28 mouse cellular contexts compared by ENCODE assay signal in the genomic region with DNA sequence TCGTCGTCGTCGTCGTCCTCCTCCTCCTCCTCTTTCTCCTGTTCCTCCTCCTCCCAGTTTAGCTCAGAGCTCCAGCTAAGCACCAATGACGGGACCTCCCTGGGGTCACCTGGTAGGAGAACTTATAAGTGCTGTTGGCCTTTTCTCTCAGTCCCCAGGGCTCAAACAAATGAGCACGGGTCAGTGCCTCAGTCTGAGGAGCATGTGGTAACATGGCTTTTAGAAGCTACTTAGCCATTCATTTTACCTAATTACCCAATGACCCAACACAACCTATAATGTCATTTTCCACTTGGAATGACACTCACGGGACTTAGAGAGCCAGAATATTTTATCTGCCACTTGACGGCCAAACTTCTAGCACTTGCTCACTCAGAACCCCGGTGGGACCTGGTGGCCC.
"Had no signal": no experiment of that assay in that cellular context is flagged by ENCODE, and none has a peak within 500 bp of the region (broad histone marks: within the 10 kb centered on the region; RNA-seq: fewer than 3 reads in every experiment).

No protein-coding gene starts in this region.

- H3K9ac ChIP-seq: embryonic facial prominence, embryonic 12.5 days; embryonic facial prominence, embryonic 13.5 days; embryonic facial prominence, embryonic 15.5 days; forebrain, embryonic 12.5 days; forebrain, embryonic 13.5 days; forebrain, embryonic 15.5 days; forebrain, postnatal 0 days had no signal

- H3K4me2 ChIP-seq: embryonic facial prominence, embryonic 12.5 days; embryonic facial prominence, embryonic 13.5 days; embryonic facial prominence, embryonic 15.5 days; forebrain, embryonic 12.5 days; forebrain, embryonic 13.5 days; forebrain, embryonic 15.5 days had no signal

- H3K36me3 ChIP-seq: embryonic facial prominence, embryonic 12.5 days; embryonic facial prominence, embryonic 13.5 days; embryonic facial prominence, embryonic 15.5 days; forebrain, embryonic 10.5 days; forebrain, embryonic 12.5 days; forebrain, embryonic 15.5 days had no signal

- H3K4me3 ChIP-seq: embryonic facial prominence, embryonic 12.5 days; embryonic facial prominence, embryonic 13.5 days; embryonic facial prominence, embryonic 15.5 days; erythroblast, embryonic 14.5 days; forebrain, embryonic 10.5 days; forebrain, embryonic 12.5 days; forebrain, embryonic 13.5 days; forebrain, embryonic 15.5 days; gastrocnemius, adult 2 months; heart, adult 2 months had no signal

- H3K9me3 ChIP-seq: embryonic facial prominence, embryonic 12.5 days; embryonic facial prominence, embryonic 13.5 days; embryonic facial prominence, embryonic 15.5 days; forebrain, embryonic 10.5 days; forebrain, embryonic 12.5 days; forebrain, embryonic 13.5 days; forebrain, embryonic 15.5 days had no signal

- H3K27me3 ChIP-seq: embryonic facial prominence, embryonic 12.5 days; embryonic facial prominence, embryonic 13.5 days; embryonic facial prominence, embryonic 15.5 days; forebrain, embryonic 13.5 days; forebrain, embryonic 15.5 days had no signal

- ATAC-seq: forebrain, embryonic 13.5 days; forebrain, embryonic 14.5 days; forebrain, embryonic 15.5 days; forebrain, embryonic 16.5 days; forebrain, postnatal 0 days had no signal

- DNase-seq: cerebellum, adult 2 months; cerebellum, adult 8-10 months; cerebellum, adult 9-10 months; cerebellum, adult 9-11 months; cerebellum, postnatal 10 days; cerebellum, postnatal 14 days; cerebellum, postnatal 25 days; cerebellum, postnatal 36 days; embryo, embryonic 11 days; forebrain, postnatal 0 days; gastrocnemius, adult 2 months; gastrocnemius, postnatal 10 days; gastrocnemius, postnatal 14 days; gastrocnemius, postnatal 25 days; gastrocnemius, postnatal 36 days; heart, adult 11 months; heart, adult 18-20 months; heart, adult 2 months had no signal

- H3K4me1 ChIP-seq: embryonic facial prominence, embryonic 15.5 days; forebrain, embryonic 15.5 days had no signal

- H3K27ac ChIP-seq: embryonic facial prominence, embryonic 12.5 days; embryonic facial prominence, embryonic 13.5 days; embryonic facial prominence, embryonic 15.5 days; forebrain, embryonic 10.5 days; forebrain, embryonic 12.5 days; forebrain, embryonic 13.5 days; forebrain, embryonic 15.5 days; gastrocnemius, adult 2 months; heart, adult 2 months had no signal
